Mouse (Mus musculus): ENCODE results near the gene Zfyve1.

Zfyve1 gene

DNA sequence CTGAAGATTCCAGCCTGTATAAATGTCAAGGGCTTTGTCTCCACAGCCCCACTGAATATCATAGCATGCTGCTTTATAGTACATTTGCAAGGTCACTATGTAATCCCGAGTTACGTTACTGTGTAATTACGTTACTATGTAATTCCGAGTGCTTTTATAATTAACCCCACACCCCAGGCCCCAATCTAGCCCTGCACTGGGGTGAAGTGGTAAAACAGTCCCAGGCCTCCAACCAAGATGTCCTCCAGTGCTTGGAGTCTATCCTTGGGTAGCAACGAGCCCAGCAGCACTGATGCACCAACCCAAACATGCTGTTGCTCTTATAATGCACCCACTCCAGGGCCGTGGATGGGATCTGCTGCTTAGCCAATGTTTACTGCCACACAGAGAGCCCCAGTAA, 74.0 kb downstream of the Zfyve1 start:
- ATAC-seq (ENCODE audit: low TSS enrichment), result no peak

DNA sequence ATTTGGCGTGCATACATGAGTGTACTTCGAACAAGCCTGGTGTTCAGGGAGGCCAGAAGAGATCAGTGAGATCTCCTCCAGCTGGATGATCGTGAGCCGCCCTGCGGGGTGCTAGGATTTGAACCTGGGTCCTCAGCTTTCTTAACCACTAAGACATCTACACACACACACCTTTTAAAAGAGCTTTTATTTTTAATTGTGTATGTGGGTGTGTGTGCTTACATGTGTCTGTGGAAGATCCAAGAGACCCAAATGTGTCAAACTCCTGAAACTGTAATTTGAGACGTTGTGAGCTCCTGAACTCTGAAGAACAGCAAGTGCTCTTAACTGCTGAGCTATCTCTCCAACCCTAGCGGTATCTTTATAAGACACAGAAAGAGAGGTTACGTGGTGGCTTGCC, 75.9 kb downstream of the Zfyve1 start:
- ATAC-seq (ENCODE audit: low TSS enrichment), result no peak

DNA sequence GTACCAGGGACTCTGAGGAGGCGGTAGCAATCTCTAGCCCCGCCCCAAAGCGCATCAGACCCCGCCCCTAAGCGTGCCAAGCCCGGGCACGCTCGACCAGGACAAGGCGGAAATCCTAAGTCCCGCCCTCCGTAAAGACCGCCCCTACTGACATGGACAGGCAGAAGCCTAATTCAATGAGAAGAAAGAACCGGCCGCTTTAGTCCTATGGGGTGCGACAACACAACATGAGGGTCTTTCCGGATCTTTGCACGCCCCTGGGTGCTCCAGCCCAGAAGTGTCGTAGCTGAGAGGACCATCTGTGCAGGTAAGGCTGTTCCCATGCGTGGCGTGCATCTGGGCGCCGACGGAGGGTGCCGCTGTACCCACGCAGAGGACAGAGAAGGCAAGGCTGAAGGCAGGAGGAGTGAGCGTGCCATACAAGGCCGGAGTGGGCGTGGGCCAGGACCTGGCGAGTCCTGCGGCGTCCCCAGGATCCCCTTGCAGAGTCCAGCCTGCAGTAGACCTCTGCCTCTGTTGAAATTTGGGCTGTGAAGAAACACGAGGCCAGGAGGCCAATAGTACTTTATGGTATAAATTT, 76.6 kb downstream of the Zfyve1 start, which contains the start of gene Dcaf4:
Dcaf4 (plus strand) TSS at position 156 of the 580 bp plus-strand sequence.
- ATAC-seq (ENCODE audit: low TSS enrichment), result peak; percentile 95

DNA sequence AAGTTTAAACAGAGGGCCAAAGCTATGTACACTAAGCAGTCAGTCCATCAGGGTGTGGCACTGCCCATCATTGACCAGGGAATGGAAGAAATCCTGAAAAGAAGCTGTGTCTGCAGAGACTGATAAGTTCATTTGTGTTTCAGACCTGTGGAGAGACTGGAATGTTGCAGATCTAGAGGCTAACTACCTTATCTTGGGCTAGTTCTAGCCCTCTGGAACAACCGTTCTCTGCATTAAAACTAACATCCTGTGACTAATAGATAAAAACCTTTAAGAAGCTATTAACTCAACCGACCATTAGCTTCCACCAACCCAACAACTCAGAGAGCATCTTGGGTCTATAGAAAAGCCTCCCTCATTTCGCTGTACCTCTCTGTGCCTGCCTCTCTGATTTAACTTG, 79.4 kb downstream of the Zfyve1 start:
- ATAC-seq (ENCODE audit: low TSS enrichment), result no peak

DNA sequence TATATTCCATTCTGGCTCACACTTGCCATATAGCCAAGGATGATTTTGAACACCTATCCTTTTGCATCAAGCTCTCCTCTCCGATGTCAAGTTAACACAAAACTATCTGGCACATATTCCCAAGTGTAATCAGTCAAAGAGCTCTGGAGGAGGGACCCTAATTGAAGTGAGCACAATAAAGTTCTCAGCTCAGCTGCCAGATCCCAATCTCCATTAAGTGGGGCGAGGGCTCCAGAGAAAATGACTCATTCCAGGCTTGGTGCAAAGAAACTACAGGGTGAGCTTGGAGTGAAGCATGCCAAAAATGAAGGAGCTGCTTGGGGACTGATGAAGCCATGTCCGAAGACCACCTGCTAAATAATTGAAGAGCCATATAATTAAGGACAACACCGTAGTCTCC, 82.8 kb downstream of the Zfyve1 start:
- ATAC-seq (ENCODE audit: low TSS enrichment), result no peak

DNA sequence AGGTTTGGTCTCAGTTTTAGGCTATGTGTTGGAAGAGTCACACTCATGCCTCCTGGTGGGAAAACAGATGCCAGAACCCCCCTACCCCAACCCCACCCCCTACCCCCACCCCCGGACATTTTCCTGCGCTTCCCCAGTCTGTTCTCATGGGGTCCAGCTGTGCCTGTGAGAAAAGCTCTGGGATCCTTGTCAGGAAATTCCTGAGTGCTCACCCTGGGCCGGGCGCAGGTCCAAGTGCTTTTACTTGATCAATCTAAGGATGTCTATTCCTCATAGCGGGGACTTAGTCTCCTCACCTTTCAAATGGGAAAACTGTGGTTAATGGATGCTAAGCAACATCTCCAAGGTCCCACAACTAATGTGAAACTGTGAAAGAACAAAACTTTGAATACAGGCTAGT, 83.8 kb downstream of the Zfyve1 start:
- no peak for ATAC-seq (ENCODE audit: low TSS enrichment)

DNA sequence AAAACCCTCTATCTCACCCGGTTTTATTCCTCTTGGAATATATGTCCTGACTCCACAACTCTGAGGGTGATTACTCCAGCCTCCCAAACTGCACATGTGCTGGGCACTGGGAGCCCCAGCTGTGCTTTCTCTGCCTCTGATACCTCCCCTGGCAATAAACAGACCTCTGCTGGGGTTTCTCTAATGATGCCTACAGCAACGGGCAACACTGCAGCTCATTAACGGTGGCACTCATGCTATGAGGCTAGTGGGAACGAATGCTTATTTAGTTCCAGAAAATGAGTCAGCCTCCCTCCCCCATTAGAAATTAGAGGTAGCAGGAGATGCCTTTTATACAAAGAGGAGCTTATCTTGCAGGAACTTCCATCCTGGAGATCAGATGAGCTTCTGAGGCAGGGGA, 84.2 kb downstream of the Zfyve1 start:
- 0 out of 2 replicates have a peak, but pooled peaks have one; percentile 16 for ATAC-seq (ENCODE audit: low TSS enrichment)

DNA sequence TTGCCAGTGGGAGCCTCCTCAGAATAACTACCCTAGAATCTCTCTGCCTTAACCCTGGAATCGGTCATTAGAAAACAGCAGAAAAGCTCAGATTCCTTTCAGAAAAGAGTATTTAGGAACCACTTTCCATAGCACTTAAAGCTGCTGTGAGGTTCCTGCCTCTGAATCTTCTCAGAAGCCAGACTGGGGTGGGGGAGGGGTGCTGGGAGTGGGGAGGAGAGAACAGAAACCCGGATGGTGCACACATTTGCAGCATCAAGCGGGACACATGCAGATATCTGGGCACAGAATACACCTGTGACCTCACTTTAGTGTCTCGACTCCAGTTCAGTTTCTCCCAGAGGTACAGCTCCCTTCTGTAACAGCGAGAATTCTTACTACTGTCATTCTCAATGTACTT, 86.4 kb downstream of the Zfyve1 start:
- ATAC-seq (ENCODE audit: low TSS enrichment), result no peak

DNA sequence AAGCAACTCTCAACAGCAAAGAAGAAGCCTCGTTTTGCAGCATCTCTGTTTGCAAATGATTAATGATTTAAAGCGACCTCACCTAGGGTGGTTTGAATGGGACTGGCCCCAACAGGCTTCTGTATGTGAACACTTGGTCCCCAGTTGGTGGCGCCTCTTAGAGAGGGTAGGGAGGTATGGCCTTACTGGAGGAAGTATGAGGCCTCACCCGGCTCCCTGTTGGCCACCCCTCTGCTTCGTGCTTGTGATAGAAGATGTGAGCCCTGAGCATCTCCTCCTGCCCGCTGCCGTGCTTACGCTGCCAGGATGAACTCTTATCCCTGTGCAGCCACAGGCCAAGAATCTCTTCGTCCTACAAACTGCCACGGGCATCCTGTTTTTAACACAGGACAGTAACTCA, 90.5 kb downstream of the Zfyve1 start:
- no peak for ATAC-seq (ENCODE audit: low TSS enrichment)

DNA sequence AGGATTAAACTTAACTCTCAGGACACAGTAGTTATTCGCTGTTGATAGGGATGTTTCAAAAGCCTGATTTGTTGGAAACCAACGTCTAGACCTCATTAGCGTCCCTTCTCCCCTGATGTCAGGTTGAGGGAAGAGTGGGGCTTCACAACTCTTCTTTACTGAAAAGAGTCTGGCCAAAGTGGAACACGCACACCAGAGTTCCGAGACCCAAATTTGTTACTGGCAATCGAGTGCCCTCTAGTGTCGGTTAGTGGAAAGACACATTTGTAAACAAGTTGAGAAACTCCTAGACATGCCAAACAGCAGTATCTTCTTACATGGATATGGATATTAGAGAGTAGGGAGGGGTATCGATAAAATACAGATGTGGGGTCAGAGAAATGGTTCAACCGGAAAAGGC, 94.8 kb downstream of the Zfyve1 start:
- peak; percentile 50; the same call in 1 of the 2 replicates for ATAC-seq (ENCODE audit: low TSS enrichment)

DNA sequence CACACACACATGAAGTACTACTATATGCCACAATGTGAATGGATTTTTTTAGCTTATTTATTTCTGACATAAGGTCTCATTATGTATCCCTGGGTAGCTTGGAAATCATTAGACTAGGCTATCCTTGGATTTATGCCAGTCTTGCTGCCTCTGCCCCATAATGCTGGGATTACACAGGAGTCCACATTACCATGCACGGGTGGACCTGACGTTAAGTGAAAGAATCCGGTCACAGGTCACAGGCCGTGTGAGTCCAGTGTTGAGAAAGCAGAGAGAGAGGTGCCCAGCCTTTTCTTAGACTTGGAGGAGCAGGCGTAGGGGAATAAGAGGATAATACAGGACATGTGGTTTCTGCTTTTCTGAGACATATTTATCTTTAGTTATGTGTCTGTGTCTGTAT, 97.8 kb downstream of the Zfyve1 start:
- ATAC-seq (ENCODE audit: low TSS enrichment), result no peak

DNA sequence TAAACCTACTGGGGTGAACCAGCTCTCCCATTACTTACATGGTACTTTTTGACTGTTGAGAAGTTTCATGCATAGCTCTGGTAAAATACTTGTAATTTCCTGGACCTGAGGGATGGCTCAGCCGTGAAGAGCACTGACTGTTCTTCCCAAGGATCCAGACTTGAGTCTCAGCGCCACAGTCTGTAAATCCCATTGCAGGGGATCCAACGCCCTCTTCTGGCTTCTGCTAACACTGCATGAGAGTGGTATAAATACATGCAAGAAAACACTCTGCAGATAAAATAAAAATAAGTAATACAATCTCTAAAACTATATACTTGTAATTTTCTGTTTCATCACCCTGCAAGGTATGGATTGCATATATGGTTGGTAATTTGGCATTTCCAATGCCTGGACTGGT, 99.1 kb downstream of the Zfyve1 start:
- no peak for ATAC-seq (ENCODE audit: low TSS enrichment)

DNA sequence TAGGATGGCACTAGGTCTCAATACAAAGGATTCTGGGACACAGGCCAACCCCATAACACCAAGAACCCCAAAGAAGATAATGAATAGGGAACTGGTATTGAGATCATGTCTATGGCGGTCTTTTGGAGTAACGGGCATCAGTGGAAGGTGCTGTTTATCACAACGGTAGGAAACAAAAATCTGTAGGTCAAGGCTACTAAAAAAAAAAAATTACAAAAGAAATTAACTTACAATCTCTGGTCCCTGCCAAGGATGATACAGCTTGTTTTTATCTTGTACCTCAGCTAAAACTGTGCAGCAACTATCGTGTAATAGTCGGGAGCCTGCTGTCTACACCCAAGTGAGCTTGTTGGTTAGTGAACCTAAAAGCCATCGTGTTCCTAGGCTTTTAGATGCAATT, 100.3 kb downstream of the Zfyve1 start:
- ATAC-seq (ENCODE audit: low TSS enrichment), result no peak
